Mouse (Mus musculus) liver, adult 2 months (tissue): ENCODE measurements at regions not wholly inside any gene's neighbourhood (a gene's known extent, or its start where the extent isn't known, plus 50 kb on each side); places are given as distances from the start of the nearest gene placed in this dataset.

Experiments
- DNase-seq: peaks from one replicate; pipeline ENCODE4 v3.0.0-alpha.2; 2011; ENCODE audit warnings: low read depth, low spot score; ENCODE audit errors: extremely low read depth
- H3K27ac ChIP-seq: fragments of 200-500 bp; replicated peaks from 2 replicates; pipeline ENCODE4 v1.5.1; 2012; ENCODE audit warnings: low read depth, mild to moderate bottlenecking, control low read depth, inconsistent platforms, low read length; ENCODE audit not compliant: insufficient read depth
- H3K27me3 ChIP-seq: fragments of 200-500 bp; 2 replicates; pipeline ENCODE4 v1.6.1; 2012; ENCODE audit warnings: mild to moderate bottlenecking, moderate library complexity, low read length, inconsistent platforms; ENCODE audit not compliant: control insufficient read depth, insufficient read depth
- H3K36me3 ChIP-seq: fragments of 200-500 bp; 2 replicates; pipeline ENCODE4 v1.6.1; 2012; ENCODE audit warnings: low read length, inconsistent platforms; ENCODE audit not compliant: control insufficient read depth, insufficient read depth
- H3K4me1 ChIP-seq: fragments of 200-500 bp; 2 replicates; pipeline ENCODE4 v1.6.1; 2011; ENCODE audit warnings: low read length; ENCODE audit not compliant: control insufficient read depth, insufficient read depth
- H3K4me3 ChIP-seq: fragments of 200-500 bp; 2 replicates; pipeline ENCODE4 v1.5.1; 2011; ENCODE audit warnings: low read depth, mild to moderate bottlenecking, control low read depth, low read length, moderate library complexity; ENCODE audit not compliant: insufficient read depth
- H3K79me2 ChIP-seq: fragments of 200-500 bp; 2 replicates; pipeline ENCODE4 v1.6.1; 2012; ENCODE audit warnings: inconsistent platforms, mild to moderate bottlenecking, low read length, moderate library complexity; ENCODE audit not compliant: control insufficient read depth, insufficient read depth
- H3K9ac ChIP-seq: fragments of 200-500 bp; 2 replicates; pipeline ENCODE4 v1.6.1; 2012; ENCODE audit warnings: low read depth, mild to moderate bottlenecking, control low read depth, inconsistent platforms, low read length
- CTCF ChIP-seq: fragments of 200-500 bp; IDR thresholded peaks from 2 replicates; pipeline ENCODE4 v1.5.1; 2011; ENCODE audit warnings: low read depth, low read length, control low read depth
- POLR2A ChIP-seq: fragments of 200-500 bp; IDR thresholded peaks from 2 replicates; pipeline ENCODE4 v1.6.1; 2011; ENCODE audit warnings: low read length, control low read depth; ENCODE audit not compliant: insufficient read depth; ENCODE audit errors: extremely low read depth
- WGBS: fragments of 180-500 bp; shearing (Covaris S2); methylation state at CpG from one replicate; pipeline ENCODE4 v1.1.7; 2018; 5-methylcytosine and 5-hydroxymethylcytosine counted together

GRCm38 (mm10) chr12:77789871-77790270 is 404.2 kb upstream of the Gm6657 start:
- DNase-seq: no peak
- no peak overlapping the region for H3K4me3 ChIP-seq
- no peak overlapping the region for H3K9ac ChIP-seq

GRCm38 (mm10) chr12:77790891-77791672 is 403.0 kb upstream of the Gm6657 start:
- Histone ChIP-seq H3K9ac (no peak overlapping the region), H3K27me3 (no peaks in the 10 kb centered on the region), H3K36me3 (no peaks in the 10 kb centered on the region), H3K27ac (no peak overlapping the region), H3K4me3 (peak overlapping the region; percentile 35; the same call in 1 of the 2 replicates), H3K4me1 (0 out of 2 replicates have a peak, but pooled peaks cover 2% of the 10 kb centered on the region), H3K79me2 (no peaks in the 10 kb centered on the region)
- TF ChIP-seq POLR2A: no peak
- TF ChIP-seq CTCF: no peak
- 35% methylated on average over 13 of the region's 13 CpGs for WGBS
- peak; percentile 41 for DNase-seq

More at GRCm38 (mm10) chr12:77789871-77790270, 404.2 kb upstream of the Gm6657 start:
- Histone ChIP-seq H3K4me1 (0 out of 2 replicates have a peak, but pooled peaks cover 2% of the 10 kb centered on the region), H3K36me3 (no peaks in the 10 kb centered on the region), H3K79me2 (no peaks in the 10 kb centered on the region), H3K27me3 (no peaks in the 10 kb centered on the region), H3K27ac (no peak overlapping the region)
- no peak for TF ChIP-seq POLR2A
- no peak for TF ChIP-seq CTCF
- 52% methylated on average over 14 of the region's 14 CpGs for WGBS

GRCm38 (mm10) chr12:77798516-77798915 is 395.5 kb upstream of the Gm6657 start:
- DNase-seq: no peak
- no peak overlapping the region for H3K4me3 ChIP-seq
- H3K9ac ChIP-seq: no peak overlapping the region
- H3K79me2 ChIP-seq: no peaks in the 10 kb centered on the region
- WGBS: 88% methylated on average over 4 of the region's 4 CpGs
- no peaks in the 10 kb centered on the region for H3K27me3 ChIP-seq
- no peak overlapping the region for H3K27ac ChIP-seq
- TF ChIP-seq POLR2A: no peak
- no peak for TF ChIP-seq CTCF
- H3K36me3 ChIP-seq: no peaks in the 10 kb centered on the region
- H3K4me1 ChIP-seq: no peaks in the 10 kb centered on the region

GRCm38 (mm10) chr12:77799134-77799770 is 394.8 kb upstream of the Gm6657 start:
- Histone ChIP-seq H3K27ac (no peak overlapping the region), H3K4me3 (no peak overlapping the region), H3K36me3 (no peaks in the 10 kb centered on the region), H3K4me1 (no peaks in the 10 kb centered on the region), H3K79me2 (no peaks in the 10 kb centered on the region), H3K9ac (no peak overlapping the region), H3K27me3 (no peaks in the 10 kb centered on the region)
- 81% methylated on average over 12 of the region's 12 CpGs for WGBS
- no peak for TF ChIP-seq CTCF
- no peak for TF ChIP-seq POLR2A
- DNase-seq: no peak

GRCm38 (mm10) chr12:77807674-77808073 is 386.4 kb upstream of the Gm6657 start:
- no peak for DNase-seq
- Histone ChIP-seq H3K27me3 (no peaks in the 10 kb centered on the region), H3K4me1 (no peaks in the 10 kb centered on the region), H3K9ac (no peak overlapping the region), H3K36me3 (no peaks in the 10 kb centered on the region), H3K27ac (no peak overlapping the region), H3K4me3 (no peak overlapping the region), H3K79me2 (no peaks in the 10 kb centered on the region)
- 90% methylated on average over 7 of the region's 7 CpGs for WGBS
- TF ChIP-seq CTCF: no peak
- no peak for TF ChIP-seq POLR2A

- Histone ChIP-seq H3K36me3 (no peaks in the 10 kb centered on the region), H3K79me2 (no peaks in the 10 kb centered on the region), H3K4me3 (no peak overlapping the region), H3K4me1 (no peaks in the 10 kb centered on the region), H3K9ac (no peak overlapping the region), H3K27ac (no peak overlapping the region), H3K27me3 (no peaks in the 10 kb centered on the region)
- DNase-seq: peak; percentile 12
- WGBS: 60% methylated on average over 2 of the region's 2 CpGs
- TF ChIP-seq CTCF (peak; percentile 41; the same call in 1 of the 2 replicates), POLR2A (no peak)
Measured at GRCm38 (mm10) chr12:77811276-77811675, 382.8 kb upstream of the Gm6657 start.
